Mouse (Mus musculus) frontal cortex, postnatal 36 days (tissue): Measurements from ENCODE around the gene Irf1.

ENCODE experiments used
- DNase-seq, 2 experiments: peaks; one replicate each; pipeline ENCODE4 v3.0.0; 2022; ENCODE audit warnings: low spot score in 2 of 2

Irf1 gene

DNA sequence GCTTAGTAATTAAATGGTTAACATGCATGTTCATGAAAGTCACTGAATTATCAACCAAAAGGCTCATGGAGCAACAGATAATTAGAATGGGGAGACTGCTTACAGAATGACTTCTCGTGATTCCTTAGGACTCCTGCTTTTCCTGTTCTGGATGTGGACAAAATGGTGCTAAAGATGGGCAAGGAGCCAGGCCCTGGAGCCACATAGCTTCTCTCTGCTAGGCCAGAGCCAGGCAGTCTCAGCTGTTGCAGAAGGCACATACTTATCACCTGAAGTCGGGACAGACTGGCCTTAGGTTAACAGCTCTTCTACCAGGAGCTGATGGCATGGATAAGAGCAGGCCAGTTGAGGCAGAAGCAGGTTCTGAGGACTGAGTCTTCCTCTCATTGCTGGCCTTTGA, 40.9 kb downstream of the Irf1 start:
- DNase-seq, result no peak

DNA sequence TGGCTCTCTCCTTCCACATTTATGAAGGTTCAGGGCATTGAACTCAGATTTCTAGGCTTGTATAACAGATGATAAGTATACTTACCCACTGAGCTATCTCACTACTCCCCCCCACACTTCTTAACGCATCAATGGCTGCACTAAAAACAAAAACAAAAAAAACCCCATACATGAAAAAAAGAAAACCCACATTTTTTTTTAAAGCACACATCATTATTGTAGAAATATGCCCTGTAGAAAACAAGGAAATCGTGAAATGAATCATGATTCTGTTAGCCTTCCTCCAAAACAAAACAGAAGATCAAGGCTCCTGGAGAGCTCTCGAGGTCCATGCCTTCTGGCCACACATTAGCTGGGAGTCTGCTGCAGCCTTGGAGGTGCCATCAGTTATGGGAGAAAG, 41.5 kb downstream of the Irf1 start:
- DNase-seq, result no peak

DNA sequence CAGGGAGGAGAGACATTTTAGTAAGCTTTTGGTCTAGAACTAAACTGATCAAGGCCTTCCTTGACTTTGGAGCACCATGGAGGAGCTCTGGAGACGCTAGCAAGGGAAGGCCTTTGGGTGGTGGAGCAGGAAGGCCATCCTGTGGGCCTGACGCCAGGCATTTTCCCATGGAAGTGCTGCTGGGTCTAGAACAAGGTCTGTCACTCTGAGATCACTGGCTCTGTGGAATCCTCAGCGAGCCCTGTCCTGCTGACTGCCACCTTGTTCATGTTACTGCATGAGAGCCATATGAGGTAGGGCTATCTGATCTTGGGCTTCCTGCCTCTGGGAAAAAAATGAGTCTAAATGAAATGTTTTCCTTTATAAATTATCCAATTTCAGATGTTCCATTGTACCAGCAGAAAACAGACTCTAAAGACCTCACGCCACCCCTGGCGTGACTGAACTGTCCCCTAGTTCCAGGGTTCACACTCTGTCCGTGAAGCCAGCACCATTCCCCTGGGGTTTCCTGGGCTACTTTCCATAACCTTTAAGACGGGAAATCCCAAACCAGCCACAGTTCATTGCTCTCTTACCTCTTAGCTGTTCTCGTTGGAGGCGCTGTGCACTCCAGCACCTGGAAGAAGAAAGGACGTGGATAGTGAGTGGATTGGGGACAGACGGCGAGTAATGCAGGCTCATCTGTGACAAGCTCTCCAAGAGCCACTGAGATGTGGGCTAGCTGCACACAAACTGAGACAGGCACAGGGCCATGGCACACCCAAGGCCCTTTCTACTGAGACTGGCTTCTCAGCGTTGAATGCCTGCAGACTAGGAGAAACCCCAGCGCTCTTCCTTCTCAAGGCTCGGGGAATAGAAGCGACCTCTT, 43.4 kb downstream of the Irf1 start:
- DNase-seq, result no peak

DNA sequence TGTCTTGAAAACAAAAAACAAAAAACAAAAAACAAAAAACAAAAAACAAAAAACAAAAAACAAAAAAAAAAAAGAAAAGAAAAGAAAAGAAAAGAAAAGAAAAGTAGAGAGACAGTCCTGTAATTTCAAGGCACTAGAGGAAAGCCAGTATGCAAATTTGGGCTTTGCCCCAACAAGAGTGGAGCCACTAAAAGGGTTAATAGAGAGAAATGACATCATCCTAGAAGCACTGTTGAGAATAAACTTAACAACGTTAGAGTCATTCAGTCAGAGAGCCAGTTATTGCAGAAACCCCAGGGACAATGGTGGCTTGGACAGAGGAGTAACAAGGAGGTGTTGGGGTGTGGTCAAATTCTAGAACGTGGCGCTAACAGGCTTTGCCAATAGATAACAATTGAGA, 45.0 kb downstream of the Irf1 start:
- no peak for DNase-seq

DNA sequence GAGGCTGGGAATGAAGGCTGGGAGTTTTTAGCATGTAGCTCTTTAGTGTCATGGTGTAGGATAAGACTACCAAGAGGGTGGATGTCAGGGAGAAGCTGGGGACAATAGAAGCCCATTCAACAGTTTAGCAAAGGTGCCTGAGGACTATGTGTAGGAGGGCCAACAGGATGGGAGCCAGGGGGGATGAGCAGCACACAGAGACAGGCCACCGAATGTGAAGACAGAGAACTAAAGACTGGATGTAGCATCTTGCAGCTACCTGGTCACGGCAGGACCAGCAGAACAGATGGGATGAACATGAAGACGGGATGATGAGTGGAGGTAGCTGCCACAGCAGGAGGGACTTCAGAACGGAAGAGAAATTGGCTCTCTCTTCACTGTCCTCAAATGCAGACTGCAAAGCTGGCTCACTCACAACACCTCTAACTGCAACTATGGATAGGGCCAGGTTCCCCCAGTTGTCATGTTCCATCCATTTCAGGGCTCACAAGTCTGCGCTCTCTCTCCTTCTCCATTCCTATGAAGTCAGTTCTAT, 47.1 kb downstream of the Irf1 start:
- DNase-seq, result no peak

GRCm38 (mm10) chr11:53818794-53819193, 49.0 kb downstream of the Irf1 start:
- DNase-seq, result no peak

GRCm38 (mm10) chr11:53819511-53819910, 49.7 kb downstream of the Irf1 start:
- DNase-seq, result no peak

DNA sequence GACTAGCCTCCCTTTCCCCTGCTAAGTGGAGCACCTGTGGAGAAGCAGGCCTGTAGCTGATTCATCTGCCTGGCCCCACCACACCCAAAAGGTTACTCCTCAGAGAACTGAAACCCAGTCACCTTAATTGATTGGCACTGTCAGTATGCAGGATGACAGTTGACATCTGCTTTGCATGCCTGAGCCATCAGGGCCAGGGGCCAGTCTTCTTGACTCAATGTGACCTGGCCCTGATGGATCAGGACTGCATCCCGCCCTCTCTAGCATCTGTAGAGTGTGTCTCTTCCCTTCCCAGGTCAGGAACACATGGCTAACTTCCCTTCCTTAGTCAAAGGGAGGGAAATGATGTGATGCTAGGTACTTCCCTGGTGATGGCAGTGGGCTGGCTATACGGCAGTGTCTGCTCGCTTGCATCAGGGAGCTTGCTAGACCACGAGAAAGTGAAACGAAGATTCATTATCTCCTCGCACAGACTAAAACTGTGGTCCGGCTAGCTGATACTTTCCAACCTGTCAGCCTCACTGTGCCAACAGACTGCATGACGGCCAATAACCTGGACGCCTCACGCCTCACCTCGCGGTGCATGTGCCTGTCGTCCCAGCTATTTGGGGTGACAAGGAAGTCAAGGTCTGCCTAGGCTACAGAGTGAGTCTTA, 50.8 kb downstream of the Irf1 start:
- no peak for DNase-seq

- no peak for DNase-seq
These were observed 51.6 kb downstream of the Irf1 start for GRCm38 (mm10) chr11:53821230-53821944.

GRCm38 (mm10) chr11:53821945-53822338, 52.1 kb downstream of the Irf1 start:
- no peak for DNase-seq

DNA sequence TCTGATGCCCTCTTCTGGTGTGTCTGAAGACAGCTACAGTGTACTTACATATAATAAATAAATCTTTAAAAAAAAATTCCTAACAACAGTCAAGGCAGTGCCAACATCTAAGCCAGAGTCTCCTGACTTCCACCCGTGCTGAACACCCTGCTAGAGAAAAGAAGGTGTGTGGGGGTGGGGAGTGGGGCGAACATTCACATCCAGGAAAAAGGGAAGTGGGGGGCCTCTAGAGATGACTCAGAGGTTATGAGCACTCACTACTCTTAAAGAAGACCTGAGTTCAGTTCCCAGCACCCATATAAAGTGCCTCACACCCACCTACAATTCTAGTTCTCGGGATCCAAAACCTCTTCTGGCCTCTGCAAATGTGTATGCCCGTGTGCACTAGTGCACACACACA, 55.6 kb downstream of the Irf1 start:
- no peak for DNase-seq
